Mouse (Mus musculus): ENCODE measurements at regions not wholly inside any gene's neighbourhood (a gene's known extent, or its start where the extent isn't known, plus 50 kb on each side); places are given as distances from the start of the nearest gene placed in this dataset.

DNA sequence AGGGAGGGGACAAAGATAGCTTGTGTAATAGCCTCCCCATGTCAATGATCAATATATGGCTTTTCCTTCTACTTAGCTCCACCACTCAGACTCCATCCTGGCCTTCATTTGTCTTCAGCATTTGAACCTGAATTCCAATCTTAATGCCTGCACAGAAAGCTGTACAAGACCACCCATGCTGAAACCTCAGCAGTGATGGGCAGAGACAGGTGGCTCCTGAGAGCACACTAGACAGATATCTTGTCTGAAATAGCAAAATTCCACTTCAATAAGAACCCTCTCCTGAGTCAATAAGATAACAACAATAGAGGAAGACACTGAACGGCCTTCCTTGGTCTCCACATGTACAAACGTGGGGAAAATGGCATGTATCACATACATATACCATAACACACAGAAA is 1345.0 kb upstream of the Lrrc6 start:
- TF ChIP-seq CTCF (IDR thresholded peaks at IDR 0.05; ENCODE audit: low read depth) (no peak), EP300 (IDR thresholded peaks at IDR 0.05; ENCODE audit: low read depth) (no peak)

Measured in heart, postnatal 0 days (tissue).